Mouse (Mus musculus) ovary, adult 18-20 months (tissue): ENCODE data around the gene Rfx1.
A peak's percentile ranks its signal among the peaks of the same experiment; 100 is the strongest.

Experiments used
- DNase-seq: peaks from one replicate; pipeline ENCODE4 v3.0.0; 2022; ENCODE audit warnings: low spot score, mixed read lengths

Rfx1 gene

DNA sequence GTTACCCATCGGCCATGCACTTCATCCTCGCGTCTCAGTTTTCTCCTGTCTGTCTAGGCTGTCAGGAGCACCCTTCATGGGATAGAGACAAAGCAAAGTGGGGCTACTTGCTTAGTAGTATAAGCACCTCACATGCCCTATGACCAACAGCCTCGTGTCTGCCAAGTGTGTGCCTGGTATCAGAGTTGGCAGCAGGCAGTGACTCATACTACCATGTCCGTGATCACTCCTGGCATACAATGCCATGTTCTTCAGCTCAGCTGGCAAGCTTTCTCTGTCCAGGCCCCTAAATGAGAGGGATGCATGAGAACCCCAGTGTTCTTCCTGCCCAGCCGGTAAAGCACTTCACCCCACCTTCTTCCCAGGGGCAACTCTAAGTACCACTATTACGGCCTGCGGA, 24.0 kb downstream of the Rfx1 start:
- DNase-seq: no peak

DNA sequence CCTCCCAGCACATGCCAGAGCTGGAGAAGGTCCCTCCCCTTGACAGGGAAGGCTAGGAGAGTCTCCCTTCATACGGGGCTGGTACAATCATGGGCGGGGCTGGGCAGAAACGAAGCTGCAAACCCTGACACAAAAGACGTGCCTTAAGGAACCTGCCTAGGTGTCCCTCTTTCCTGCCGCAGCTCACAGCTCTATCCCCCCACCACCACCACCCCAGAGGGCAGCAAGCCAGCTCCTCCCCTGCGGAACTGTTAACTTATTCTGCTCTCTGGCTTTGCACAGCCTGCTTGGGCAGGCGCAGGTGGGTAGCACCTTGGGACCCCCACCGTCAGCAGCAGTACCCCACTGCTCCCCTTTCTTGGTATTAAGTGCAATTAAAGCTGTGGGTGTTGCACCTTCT, 29.4 kb downstream of the Rfx1 start:
- DNase-seq: no peak

DNA sequence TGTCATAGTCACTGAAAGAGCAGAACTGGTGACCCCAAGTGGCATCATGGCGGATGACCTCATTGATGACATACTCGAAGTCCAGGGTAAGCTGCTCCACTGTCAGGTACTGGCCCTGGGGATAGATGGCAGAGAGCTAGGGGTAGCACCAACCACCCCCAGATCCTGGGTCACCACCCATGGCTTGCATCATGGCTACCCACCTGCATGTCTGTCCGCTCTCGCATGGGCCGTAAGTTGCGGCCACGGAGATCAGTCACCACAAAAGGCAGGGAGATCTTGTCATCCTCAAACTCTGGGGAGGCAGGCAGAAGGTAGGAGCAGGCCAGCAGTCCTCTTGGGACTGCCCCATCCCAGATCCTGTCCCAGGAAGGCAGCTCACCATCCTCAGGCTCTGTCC, 31.7 kb downstream of the Rfx1 start:
- DNase-seq: no peak

DNA sequence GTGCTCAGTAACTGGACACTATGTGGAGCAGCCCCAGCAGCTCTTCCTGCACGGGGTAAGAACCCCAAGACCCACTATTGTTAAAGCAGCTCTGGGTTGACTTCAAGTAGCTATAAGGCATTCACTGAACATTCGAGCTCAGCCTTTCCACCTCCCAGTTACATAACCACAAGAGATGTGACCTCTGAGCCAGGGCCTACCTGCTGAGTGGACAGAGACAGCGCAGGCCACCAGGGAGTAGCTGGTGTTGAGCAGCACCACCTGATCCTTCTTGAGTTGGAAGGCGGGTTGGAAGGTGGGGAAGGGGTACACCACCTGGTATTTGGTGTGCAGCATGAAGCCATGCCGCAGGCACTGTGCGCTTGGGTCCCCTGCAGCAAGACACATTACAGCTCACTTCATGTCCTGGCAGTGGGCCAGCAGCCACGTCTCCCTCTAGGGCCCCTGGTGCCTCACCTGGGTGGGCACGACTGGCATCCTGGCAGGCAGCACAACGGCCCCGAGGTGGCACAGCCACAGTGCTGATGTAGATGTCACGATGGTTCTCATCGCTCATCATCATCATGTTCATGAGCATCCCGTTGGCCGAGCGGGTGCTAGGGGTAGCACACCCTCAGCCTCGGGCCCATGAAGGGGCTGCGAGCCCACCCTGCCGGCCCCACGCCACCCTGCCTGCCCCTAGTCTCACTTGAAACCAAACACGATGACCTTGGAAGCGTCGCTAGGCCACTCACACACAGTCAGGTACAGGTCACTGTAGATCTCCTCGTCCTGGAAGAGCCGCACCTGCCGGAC, 35.0 kb downstream of the Rfx1 start:
- no peak for DNase-seq

DNA sequence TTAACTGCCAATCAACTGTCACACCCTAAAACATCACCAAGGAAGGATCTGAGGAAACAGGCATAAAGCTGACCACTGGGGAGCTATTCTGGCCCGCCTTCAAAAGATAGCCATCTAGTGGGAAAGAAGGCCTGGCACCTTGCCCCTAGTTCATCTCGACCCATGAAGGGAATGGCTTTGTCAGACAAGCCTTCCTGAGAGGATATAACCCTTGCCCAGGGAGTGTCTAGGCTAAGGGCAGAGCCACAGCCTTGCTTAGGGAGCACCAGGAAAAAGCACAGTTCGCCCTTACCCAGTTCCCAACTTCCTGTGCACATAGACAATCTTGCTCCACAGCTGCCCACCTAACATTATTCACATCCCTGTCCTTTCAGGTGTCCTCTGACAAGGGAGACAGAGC, 37.0 kb downstream of the Rfx1 start:
- no peak for DNase-seq

DNA sequence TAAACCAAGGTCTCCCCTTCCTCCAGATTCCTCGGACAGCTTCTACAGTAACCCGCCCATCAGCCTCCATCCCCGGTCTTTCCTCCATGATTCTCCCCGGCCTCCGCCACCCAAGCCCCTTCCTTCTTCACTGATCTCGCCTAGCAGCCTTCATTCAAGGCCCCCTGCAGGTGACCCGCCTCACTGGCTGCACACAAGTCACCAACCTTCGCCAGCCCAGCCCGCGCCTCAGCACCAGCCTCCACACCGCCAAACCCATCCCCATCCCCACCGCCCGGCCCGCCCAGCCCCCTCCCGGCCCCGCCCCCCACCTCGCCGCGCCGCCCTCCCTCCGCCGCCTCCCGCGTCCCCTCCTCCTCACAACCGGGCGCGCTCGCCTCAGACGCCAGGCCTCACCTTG, 37.6 kb downstream of the Rfx1 start:
- DNase-seq: peak; percentile 39

DNA sequence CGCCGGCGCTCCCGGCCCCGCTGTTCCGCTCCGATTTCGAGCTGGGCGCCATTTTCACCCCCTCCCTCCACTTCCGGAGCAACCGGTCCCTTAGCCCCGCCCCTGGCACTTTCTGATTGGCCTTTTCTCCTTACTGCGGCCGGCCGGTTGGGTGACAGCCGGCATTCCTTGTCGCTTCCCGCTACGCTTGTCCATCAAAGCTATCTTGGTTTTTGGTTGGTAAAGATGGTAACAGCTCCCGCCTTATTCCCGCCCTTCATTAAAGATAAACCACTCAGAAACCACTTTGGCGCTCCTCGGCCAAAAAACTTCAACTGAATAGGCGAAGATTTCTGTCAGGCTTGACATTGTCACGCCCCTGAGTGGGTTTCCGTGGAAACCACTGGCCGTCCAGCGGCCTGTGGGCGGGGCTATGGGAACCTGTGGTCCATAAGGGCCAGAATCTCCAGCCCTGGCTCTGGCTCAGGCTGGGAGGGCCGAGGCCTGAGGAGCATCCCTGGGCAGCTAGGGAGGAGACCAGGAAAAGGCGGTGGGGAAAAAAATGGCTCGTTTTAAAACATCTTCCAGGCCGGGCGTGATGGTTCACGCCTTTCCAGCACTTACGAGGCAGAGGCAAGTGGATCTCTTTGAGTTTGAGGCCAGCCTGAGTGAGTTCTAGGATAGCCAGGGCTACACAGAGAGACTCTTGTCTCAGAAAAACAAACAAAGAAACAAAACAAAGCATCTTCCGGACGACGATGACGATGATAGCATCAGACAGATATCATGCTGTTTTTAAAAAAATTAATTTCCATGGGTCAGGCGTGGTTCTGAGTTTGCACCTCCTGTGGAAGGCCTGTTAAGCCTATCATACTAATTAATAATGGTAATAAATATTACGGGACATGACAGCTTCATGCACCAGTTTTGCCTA, 38.3 kb downstream of the Rfx1 start, which contains the start of gene Dcaf15:
TSS of gene Dcaf15 (minus strand) at position 72 of the 913 bp plus-strand sequence.
- peak; percentile 96 for DNase-seq

DNA sequence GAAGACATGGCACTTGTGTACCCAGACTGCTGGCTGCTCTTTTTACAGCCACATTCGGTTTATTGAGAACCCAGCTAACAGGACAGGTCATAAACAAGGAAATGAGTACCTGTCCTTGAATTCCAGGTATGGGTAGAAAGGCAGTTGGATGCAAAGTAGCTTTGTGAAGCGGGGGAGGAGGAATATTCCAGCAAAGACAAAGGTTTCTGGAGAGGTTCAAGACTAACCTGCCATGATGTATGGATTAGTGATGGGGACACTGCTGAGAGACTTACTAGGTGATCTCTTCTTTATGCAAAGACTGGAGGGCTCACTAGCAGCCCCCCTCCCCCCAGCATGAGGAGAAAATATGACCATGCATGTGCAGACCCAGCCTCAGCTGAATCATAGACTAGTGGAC, 39.0 kb downstream of the Rfx1 start:
- DNase-seq: no peak

DNA sequence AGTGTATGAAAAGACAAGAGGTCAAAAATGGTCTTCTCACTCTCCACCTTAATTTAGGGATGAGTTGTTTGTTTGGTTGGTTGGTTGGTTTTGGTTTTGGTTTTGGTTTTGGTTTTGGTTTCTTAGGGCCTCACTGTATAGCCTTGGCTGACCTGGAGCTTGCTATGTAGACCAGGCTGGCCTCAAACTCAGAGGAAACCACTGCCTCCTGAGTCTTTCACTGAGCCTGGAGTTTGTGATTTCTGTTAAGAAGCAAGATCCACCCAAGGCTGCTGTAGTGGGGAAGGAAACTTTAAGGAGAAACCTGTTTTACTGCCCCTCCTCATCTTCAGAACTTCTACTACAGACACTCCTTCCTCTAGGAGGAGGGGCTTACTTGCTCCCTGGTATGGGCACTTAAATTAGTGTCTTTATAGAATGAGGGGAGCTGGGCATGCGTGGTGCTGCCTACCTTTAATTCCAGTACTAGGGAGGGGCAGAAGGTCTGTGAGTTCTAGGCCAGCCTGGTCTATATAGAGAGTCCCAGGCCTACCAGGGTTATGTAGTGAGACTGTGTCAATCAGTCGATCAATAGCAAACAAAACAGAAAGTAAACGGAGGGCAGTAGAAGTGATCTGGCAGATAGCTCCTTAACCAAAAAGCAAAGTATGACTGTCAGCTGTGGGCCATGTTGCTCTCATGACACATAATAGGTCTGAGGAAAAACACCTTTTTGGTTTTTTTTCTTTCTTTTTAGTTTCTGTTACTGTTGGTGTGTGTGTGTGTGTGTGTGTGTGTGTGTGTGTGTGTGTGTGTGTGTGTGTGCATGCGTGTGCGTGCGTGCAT, 39.8 kb downstream of the Rfx1 start:
- DNase-seq: no peak

DNA sequence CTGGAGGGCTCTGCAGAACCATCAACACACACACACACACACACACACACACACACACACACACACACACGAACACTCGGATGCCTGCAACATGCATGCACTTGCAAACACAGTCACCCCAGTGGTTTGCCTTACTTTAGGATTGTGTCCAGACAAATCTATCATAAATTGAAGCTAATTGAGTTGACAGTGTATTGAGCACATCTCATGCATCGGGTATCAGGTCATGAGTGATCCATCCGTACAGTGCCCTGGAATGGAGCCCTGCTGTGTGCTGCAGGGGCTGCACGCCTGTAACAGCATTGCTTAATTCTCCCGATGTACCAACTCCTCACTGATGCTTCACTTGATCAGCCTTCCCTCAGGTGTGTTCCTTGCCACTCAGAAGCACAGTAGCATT, 49.0 kb downstream of the Rfx1 start:
- DNase-seq: no peak

DNA sequence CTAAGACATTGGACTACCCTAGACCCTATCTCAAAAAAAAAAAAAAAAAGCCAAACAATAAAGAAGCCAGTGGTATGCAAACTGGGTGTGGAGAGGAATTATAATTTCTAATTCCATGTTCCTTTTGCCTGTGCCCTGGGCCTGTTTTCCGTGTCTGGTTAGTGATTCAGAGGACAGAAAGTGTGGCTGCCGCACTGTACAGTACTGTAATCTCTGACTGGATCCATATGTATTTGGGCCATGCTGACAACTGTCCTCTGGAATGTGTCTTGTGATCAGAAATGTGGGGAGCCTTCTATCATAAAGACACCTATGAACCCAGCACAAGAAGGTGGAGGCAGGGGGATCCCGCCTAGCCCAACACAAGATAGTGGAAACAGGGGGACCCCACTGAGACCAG, 55.5 kb downstream of the Rfx1 start:
- DNase-seq: no peak

DNA sequence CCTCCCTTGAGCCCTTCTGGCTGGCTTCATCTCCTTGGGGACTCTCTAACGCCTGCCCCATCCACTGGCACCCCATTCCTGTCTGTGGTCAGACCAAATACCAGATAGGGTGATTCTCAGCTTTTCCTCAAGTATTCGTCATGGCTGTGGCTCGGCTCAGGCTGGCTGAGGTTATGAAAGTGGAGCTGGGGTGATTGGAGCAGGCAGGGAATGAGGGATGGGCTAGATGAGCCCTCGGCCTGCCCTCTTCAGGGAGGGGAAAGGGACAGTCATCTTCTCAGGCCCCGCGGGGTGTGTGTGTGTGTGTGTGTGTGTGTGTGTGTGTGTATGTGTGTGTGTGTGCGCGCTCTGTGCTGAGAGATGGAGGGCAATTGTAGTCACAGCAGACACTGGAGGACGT, 59.0 kb downstream of the Rfx1 start, which contains the start of gene Podnl1:
TSS of gene Podnl1 (plus strand) at position 334 of the 400 bp plus-strand sequence.
- DNase-seq: no peak

DNA sequence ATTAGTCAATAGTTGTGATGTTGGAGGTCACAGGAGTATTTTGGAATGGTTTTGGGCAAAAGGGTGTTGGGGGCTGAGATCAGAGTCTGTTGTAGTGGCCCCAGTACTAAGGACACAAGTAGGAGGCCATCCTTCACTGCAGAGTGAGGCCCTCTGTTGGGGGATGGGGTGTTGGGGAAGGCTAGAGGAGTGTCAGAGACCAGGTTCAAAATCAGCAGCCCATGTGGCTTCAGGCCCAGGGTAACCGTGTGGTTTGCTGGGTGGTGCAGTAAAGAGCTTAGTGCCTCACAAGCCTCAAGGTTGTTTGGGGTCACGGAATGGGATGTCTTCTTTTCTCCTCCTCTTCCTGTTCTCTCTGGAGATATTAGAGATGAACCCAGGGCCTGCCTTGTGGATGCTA, 60.1 kb downstream of the Rfx1 start:
- DNase-seq: no peak

DNA sequence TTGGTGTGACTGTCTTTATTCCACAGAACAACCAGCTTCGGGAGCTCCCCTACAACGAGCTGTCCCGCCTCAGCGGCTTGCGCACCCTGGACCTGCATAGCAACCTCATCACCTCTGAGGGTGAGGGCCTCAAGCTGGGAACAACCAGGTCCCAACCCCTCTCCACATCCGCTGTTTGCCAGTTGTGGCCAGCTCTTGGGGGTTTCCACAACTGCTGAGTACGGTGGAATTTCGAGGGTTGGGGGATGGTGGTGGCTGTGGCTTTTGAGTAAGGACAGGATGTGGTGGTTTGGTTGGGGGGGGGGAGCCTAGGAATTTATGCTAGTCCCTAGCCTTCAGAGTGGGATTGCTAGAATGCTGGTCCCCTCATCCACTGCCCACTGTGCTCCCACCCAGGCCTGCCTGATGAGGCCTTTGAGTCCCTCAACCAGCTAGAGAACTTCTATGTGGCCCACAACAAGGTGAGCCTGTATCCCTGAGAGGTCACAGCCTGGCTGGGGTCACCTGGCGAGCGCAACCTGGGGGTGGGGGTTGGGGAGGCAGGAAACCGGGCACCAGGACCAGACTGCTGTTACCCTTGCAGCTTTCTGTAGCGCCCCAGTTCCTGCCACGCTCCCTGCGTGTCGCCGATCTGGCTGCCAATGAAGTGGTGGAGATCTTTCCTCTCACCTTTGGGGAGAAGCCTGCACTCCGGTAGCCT, 60.7 kb downstream of the Rfx1 start:
- no peak for DNase-seq

DNA sequence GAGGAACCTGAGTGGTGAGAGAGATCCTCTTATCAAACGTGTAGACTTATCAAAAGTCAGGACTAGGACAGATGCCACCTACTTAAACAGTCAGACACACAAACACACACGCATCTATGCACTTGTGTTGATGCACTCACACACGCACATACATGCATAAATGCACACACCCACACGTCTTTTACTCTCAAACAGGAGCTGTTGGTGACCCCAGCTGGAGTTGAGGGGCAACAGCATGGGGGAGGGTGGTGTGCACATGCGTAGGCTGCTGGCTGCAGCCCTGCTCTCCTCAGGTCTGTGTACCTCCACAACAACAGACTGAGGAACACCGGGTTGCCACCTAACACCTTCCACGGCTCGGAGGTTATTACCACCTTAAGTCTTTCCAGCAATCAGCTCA, 61.6 kb downstream of the Rfx1 start:
- no peak for DNase-seq

DNA sequence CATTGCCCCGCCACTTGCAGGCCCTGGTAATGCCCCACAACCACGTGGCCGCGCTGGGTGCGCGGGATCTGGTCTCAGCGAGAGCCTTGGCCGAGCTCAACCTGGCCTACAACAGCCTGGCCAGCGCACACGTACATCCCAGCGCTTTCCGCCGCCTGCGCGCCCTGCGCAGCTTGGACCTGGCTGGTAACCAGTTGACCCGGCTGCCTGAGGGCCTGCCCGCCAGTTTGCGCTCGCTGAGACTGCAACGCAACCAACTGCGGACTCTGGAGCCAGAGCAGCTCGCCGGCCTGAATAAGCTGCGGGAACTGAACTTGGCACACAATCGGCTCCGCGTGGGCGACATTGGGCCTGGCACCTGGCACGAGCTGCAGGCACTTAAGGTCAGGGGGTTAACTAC, 64.2 kb downstream of the Rfx1 start:
- DNase-seq: no peak

DNA sequence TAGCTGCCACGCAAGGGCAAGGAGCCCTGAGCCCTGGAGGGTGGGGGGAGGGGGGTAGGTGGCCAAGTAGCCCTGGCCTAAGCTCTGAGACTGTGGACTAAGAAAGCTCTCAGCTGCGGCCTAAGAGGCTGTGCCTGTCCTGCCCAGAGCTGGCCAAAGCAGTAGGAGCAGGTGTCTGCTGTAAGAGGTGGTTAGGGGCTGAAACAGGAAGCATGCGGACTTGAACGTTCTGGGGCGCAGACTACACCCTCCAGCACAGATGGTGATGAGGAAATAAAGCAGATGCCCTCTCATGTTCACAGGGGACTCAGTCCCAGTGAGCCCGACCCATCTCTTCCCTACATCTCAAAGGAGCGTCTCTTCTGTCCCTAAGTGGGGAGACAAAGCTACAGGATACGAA, 65.6 kb downstream of the Rfx1 start:
- DNase-seq: no peak

DNA sequence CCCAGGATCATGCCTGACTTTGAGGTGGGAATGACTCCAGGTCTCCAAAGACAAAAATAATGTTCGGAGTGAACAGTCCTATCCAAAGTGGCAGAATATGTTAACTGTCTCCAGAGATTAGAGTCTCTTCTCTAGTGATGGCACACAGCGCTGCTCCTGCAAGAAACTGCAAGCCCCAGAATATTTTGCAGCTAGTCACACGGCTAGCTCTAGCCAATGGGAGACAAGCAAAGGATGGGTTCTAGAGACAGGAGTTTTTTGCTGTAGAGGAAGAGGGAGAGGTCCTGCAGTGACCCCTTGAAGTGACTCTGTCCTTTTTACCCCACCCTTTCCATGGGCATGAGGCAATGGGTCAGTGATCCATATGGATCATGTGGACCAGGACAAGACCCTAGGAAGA, 71.2 kb downstream of the Rfx1 start:
- DNase-seq: no peak

DNA sequence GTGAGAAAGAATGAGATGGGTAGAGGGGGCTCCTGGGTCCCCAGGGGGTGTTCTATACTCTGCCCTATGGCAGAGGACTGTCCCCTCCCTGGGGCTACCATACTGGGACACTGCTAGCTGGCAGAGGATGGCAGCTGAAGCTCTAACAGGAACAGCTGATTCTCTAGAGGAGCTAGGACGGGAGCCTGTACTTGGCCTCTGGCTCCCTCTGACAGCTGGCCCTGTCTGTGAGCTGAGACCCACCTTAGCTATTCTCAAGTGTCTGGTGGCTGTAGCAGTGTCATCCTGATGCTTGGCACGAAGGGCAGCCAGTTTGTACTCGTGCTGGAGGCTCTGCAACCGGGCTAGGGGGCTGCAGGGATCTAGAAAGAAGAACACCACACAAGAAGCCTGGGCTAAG, 74.2 kb downstream of the Rfx1 start:
- DNase-seq: no peak

DNA sequence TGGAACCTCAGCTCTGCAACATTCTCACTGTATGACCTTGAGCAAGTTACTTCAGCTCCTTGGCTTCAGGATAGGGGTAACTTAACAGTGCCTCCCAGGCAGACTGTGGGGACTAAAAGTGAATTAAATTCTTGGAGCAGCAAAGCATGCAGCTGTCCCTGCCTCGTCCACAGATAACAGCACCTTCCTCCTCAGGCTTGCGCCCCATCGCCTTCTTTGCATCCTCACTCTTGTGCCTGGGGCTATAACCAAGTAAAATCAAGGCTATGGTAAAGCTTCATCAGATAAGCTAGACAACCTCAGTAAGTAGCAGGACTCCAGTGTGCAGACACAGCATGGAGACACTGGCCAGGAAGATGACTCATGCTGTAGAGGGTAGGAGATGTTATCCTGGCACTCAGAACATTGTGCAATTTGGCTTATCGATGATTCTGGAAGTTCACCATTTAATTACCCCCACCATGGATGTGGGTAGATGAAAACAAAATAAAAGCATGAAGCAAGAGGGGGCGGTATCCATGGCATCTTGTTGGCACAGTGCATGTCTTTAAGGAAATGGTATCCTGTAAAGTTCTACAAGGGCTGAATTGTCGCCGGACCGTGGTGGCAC, 78.1 kb downstream of the Rfx1 start:
- peak; percentile 36 for DNase-seq
